Mouse (Mus musculus) CH12.LX (cell line): ENCODE measurements around the gene Ext2. TPM values are rescaled to one million over a fixed set of nuclear protein-coding genes. Genes with fewer than 3 reads are reported as not detected.
A peak's percentile ranks its signal among the peaks of the same experiment; 100 is the strongest.

Experiments used
- DNase-seq: peaks from one replicate; pipeline ENCODE4 v3.0.0-alpha.2; 2013; ENCODE audit errors: extremely low read depth
- H3K27ac ChIP-seq: 2 replicates; pipeline ENCODE4 v1.5.1; 2012; ENCODE audit warnings: low read depth, mild to moderate bottlenecking, control low read depth, moderate library complexity; ENCODE audit not compliant: insufficient read depth
- H3K27me3 ChIP-seq: replicated peaks from 2 replicates; pipeline ENCODE3; 2012; ENCODE audit warnings: inconsistent platforms
- H3K36me3 ChIP-seq, 2 experiments: replicated peaks in 1 of 2; 2 replicates each; pipeline versions ENCODE3 to v1.6.1; 2012; ENCODE audit warnings: inconsistent platforms in 1 of 2, low read length in 1 of 2, mild to moderate bottlenecking in 1 of 2, mixed read lengths in 1 of 2, moderate library complexity in 1 of 2; ENCODE audit not compliant: control insufficient read depth in 1 of 2, insufficient read depth in 1 of 2
- H3K4me1 ChIP-seq, 2 experiments: 2 replicates each; pipeline ENCODE4 v1.6.1; 2012; ENCODE audit warnings: inconsistent platforms in 1 of 2, moderate library complexity in 1 of 2; ENCODE audit not compliant: insufficient read depth in 2 of 2, control insufficient read depth in 1 of 2
- H3K4me2 ChIP-seq: 2 replicates; pipeline ENCODE4 v1.6.1; 2012; ENCODE audit warnings: low read depth, mild to moderate bottlenecking, control low read depth; ENCODE audit not compliant: poor library complexity, insufficient read depth, severe bottlenecking
- H3K4me3 ChIP-seq, 3 experiments: fragments of 150-350 bp in 1 of 3; sonication (generic) in 1 of 3; replicated peaks in 1 of 3; 2 replicates each; pipeline versions ENCODE3 to v1.5.1; 2011 to 2012; ENCODE audit warnings: low read depth in 2 of 3, low read length in 2 of 3, mild to moderate bottlenecking in 2 of 3, moderate library complexity in 2 of 3, control low read depth in 1 of 3, improper control_type of control experiment in 1 of 3, inconsistent platforms in 1 of 3, mixed read lengths in 1 of 3; ENCODE audit not compliant: poor library complexity in 1 of 3
- H3K79me2 ChIP-seq: replicated peaks from 2 replicates; pipeline ENCODE4 v1.6.1; 2012; ENCODE audit warnings: mild to moderate bottlenecking, moderate library complexity; ENCODE audit not compliant: control insufficient read depth, poor library complexity, insufficient read depth, severe bottlenecking; ENCODE audit errors: extremely low read depth
- H3K9ac ChIP-seq: 2 replicates; pipeline ENCODE4 v1.6.1; 2012; ENCODE audit warnings: low read depth, mild to moderate bottlenecking, control low read depth, moderate library complexity; ENCODE audit not compliant: insufficient read depth
- H3K9me3 ChIP-seq: replicated peaks from 2 replicates; pipeline ENCODE3; 2012; ENCODE audit warnings: low read length, inconsistent platforms, mixed read lengths
- BHLHE40 ChIP-seq: IDR thresholded peaks from 2 replicates; pipeline ENCODE4 v1.6.1; 2011; ENCODE audit warnings: mild to moderate bottlenecking, low read depth, low read length, improper control_type of control experiment
- CHD1 ChIP-seq: IDR thresholded peaks from 2 replicates; pipeline ENCODE4 v1.6.1; 2012; ENCODE audit warnings: low read depth, low read length, improper control_type of control experiment, inconsistent platforms
- CHD2 ChIP-seq: IDR thresholded peaks from 2 replicates; pipeline ENCODE4 v1.6.1; 2011; ENCODE audit warnings: low read length, improper control_type of control experiment
- ELF1 ChIP-seq: IDR thresholded peaks from 2 replicates; pipeline ENCODE4 v1.6.1; 2014; ENCODE audit warnings: low read depth, mild to moderate bottlenecking, inconsistent platforms, low read length, improper control_type of control experiment
- EP300 ChIP-seq: IDR thresholded peaks from 2 replicates; pipeline ENCODE4 v1.6.1; 2011; ENCODE audit warnings: low read length, improper control_type of control experiment
- ETS1 ChIP-seq: conservative IDR thresholded peaks from 2 replicates; pipeline ENCODE4 v1.6.1; 2012; ENCODE audit warnings: low read depth, mild to moderate bottlenecking, inconsistent platforms, low read length, improper control_type of control experiment, moderate library complexity
- GABPA ChIP-seq: IDR thresholded peaks from 2 replicates; pipeline ENCODE4 v1.6.1; 2012; ENCODE audit warnings: low read depth, low read length, improper control_type of control experiment, inconsistent platforms; ENCODE audit not compliant: insufficient replicate concordance
- IRF4 ChIP-seq: IDR thresholded peaks from 2 replicates; pipeline ENCODE4 v1.6.1; 2014; ENCODE audit warnings: low read depth, mild to moderate bottlenecking, inconsistent platforms, low read length, improper control_type of control experiment
- JUND ChIP-seq: conservative IDR thresholded peaks from 2 replicates; pipeline ENCODE4 v1.6.1; 2011; ENCODE audit warnings: low read depth, low read length, improper control_type of control experiment
- KAT2A ChIP-seq: IDR thresholded peaks from 2 replicates; pipeline ENCODE4 v1.6.1; 2012; ENCODE audit warnings: low read length, improper control_type of control experiment, inconsistent platforms; ENCODE audit not compliant: insufficient replicate concordance
- MAFK ChIP-seq: IDR thresholded peaks from 2 replicates; pipeline ENCODE4 v1.6.1; 2011; ENCODE audit warnings: low read length, improper control_type of control experiment; ENCODE audit not compliant: insufficient replicate concordance
- MEF2A ChIP-seq: IDR thresholded peaks from 2 replicates; pipeline ENCODE4 v1.6.1; 2014; ENCODE audit warnings: low read depth, mild to moderate bottlenecking, inconsistent platforms, low read length, improper control_type of control experiment, borderline replicate concordance
- POLR2AphosphoS2 ChIP-seq: IDR thresholded peaks from 2 replicates; pipeline ENCODE4 v1.6.1; 2011; ENCODE audit warnings: low read depth, low read length, improper control_type of control experiment
- SMC3 ChIP-seq: IDR thresholded peaks from 2 replicates; pipeline ENCODE4 v1.6.1; 2011; ENCODE audit warnings: low read depth, low read length, improper control_type of control experiment
- TCF12 ChIP-seq: IDR thresholded peaks from 2 replicates; pipeline ENCODE4 v1.6.1; 2014; ENCODE audit warnings: low read depth, mild to moderate bottlenecking, inconsistent platforms, low read length, improper control_type of control experiment
- UBTF ChIP-seq: IDR thresholded peaks from 2 replicates; pipeline ENCODE4 v1.6.1; 2012; ENCODE audit warnings: low read depth, mild to moderate bottlenecking, inconsistent platforms, low read length, improper control_type of control experiment, moderate library complexity
- ZC3H11A ChIP-seq: IDR thresholded peaks from 2 replicates; pipeline ENCODE4 v1.6.1; 2012; ENCODE audit warnings: low read depth, mild to moderate bottlenecking, inconsistent platforms, low read length, improper control_type of control experiment
- ZNF384 ChIP-seq: IDR thresholded peaks from 2 replicates; pipeline ENCODE4 v1.6.1; 2012; ENCODE audit warnings: low read depth, low read length, improper control_type of control experiment, inconsistent platforms
- dilution Hi-C: fragments of 300-500 bp; cut with MboI; formaldehyde crosslinking; loops from 2 replicates; pipeline ENCODE4 v1.14.3; 2020; ENCODE audit warnings: low sequenced_read_pairs; ENCODE audit not compliant: extremely low pct_unique_long_range_greater_than_20kb, extremely low pct_ligation_motif_present
- in situ Hi-C: fragments of 300-500 bp; cut with MboI; formaldehyde crosslinking; loops from 3 replicates; pipeline ENCODE4 v1.14.3; 2019; ENCODE audit warnings: low sequenced_read_pairs, low pct_ligation_motif_present, low pct_unique_long_range_greater_than_20kb, mixed read lengths
- polyA plus RNA-seq: library from polyadenylated mRNA; unstranded; fragments of >175 nt; gene quantifications from 2 replicates; pipeline ENCODE4 v1.2.1, GENCODE M21; 2012; ENCODE audit warnings: low read depth; ENCODE audit not compliant: insufficient read length
- total RNA-seq, 2 experiments: library from RNA; depleted of rRNA; stranded (reverse); fragments of 300-350 nt in 1 of 2; fragments of >200 nt in 1 of 2; gene quantifications; 2 replicates each; pipeline ENCODE4 v1.2.3; 2012 to 2014

The Ext2 gene
- total and polyA plus RNA-seq, 3 experiments, result 20.2 to 33.1 (median 26.9) TPM

DNA sequence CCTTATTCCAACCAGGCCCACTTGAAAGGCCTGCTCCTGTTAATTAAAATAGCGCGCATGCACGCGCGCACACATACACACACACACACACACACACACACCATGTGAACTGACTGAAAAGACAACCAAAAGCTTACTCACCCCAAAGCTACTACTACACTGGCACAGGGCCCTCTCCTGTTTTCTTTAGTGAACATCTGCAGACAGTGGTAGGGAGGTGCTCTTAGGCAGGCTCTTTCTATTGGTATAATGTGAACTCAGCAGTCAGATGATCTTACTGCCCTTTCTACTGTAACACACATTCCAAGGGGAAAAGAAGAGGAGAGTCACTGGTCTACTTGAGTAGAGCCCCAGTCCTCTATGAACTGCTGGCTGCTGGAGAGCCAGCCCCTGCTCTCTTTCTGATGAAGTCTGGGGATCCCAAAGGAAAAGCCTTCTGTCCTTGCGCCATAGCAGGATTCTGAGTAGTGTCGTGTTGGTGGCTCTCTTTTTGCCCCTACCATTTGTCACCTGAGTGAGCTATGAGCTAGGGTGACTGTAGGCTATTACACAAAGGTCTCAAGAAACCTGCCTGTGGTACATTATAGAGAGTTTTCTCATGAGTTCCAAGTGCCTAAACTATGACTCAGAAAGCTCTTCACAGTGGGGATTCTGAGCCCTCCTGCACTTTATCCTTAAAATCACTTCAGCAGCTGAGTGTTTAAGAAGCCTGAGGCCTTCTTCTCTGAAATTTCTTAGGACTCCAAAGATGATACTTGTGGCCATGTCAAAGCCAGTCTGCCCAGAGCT, 45.9 kb downstream of the Ext2 start:
- in situ Hi-C loops, result no loop called here
- Histone ChIP-seq H3K4me1 (peaks cover 32 to 94% of the 10 kb centered on the region in 2 experiments), H3K9ac (no peak overlapping the region)
- TF ChIP-seq MAFK, result no peak
- no peak for TF ChIP-seq GABPA
- no peak for TF ChIP-seq IRF4
- no peak for TF ChIP-seq MEF2A
- TF ChIP-seq KAT2A, result no peak
- TF ChIP-seq TCF12, result no peak
- no peak for TF ChIP-seq UBTF
- TF ChIP-seq ZNF384, result no peak
- no peak for TF ChIP-seq SMC3
- TF ChIP-seq JUND, result no peak
- TF ChIP-seq POLR2AphosphoS2, result no peak
- no peak for TF ChIP-seq CHD2
- no peak for TF ChIP-seq ZC3H11A
- no peak for TF ChIP-seq ELF1
- TF ChIP-seq, all 38 proteins: peak for 0
- dilution Hi-C loops, result no loop called here
- Histone ChIP-seq H3K36me3 (peaks cover 0 to 8% of the 10 kb centered on the region in 2 experiments), H3K79me2 (no peaks in the 10 kb centered on the region), H3K27ac (no peak overlapping the region), H3K4me3 (no peak overlapping the region), H3K4me2 (no peak overlapping the region), H3K9me3 (no peaks in the 10 kb centered on the region), H3K27me3 (no peaks in the 10 kb centered on the region)
- DNase-seq, result no peak

DNA sequence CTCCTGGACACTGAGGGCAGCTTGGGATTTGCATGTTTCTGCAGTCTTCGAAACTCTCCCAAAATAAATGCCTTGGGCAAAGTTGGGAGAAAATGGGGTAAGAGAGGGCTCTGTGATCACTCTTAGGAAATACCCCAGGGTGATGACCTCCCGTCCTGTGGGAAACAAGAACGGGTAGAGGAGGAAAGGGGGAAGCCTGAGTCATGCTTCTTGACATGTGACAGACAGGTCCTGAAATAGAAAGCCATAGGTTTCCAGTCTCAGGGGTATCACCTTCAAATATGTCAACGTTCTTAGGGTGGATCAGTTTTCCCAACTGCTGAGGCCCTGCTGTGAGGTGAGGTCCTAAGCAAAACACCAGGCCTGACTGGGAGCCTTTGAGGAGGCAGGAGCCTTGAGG, 46.9 kb downstream of the Ext2 start:
- no peak overlapping the region for H3K4me3 ChIP-seq
- H3K4me1 ChIP-seq, result peaks cover 27 to 94% of the 10 kb centered on the region in 2 experiments
- no peaks in the 10 kb centered on the region for H3K79me2 ChIP-seq
- in situ Hi-C loops, result no loop called here
- dilution Hi-C loops, result no loop called here
- H3K4me2 ChIP-seq, result no peak overlapping the region; the same call in 1 of the 2 replicates
- no peak overlapping the region for H3K9ac ChIP-seq
- TF ChIP-seq IRF4 (no peak), ETS1 (peak; percentile 80), MEF2A (peak; percentile 87; the same call in 1 of the 2 replicates), BHLHE40 (peak; percentile 72), CHD1 (no peak), EP300 (peak; percentile 34; the same call in 1 of the 2 replicates)
- DNase-seq, result no peak
- no peak overlapping the region for H3K27ac ChIP-seq
- H3K9me3 ChIP-seq, result no peaks in the 10 kb centered on the region
- H3K36me3 ChIP-seq, result peaks cover 0 to 7% of the 10 kb centered on the region in 2 experiments
- H3K27me3 ChIP-seq, result no peaks in the 10 kb centered on the region
